Mouse (Mus musculus) midbrain, embryonic 12.5 days (tissue): Measurements from ENCODE around the gene Slc23a4. TPM values are rescaled to one million over a fixed set of nuclear protein-coding genes. Genes with fewer than 3 reads are reported as not detected.

Experiments
- ATAC-seq: fragments of 200-750 bp; cut with Nextera tagmentation; 2 replicates; pipeline ENCODE4 v1.8.0; 2017; ENCODE audit warnings: low read depth, moderate TSS enrichment, moderate library complexity; ENCODE audit not compliant: low FRiP score
- H3K27ac ChIP-seq: fragments of 300-500 bp; sonication (generic); replicated peaks from 2 replicates; pipeline ENCODE4 v1.5.1; 2016; ENCODE audit warnings: mild to moderate bottlenecking
- H3K27me3 ChIP-seq: fragments of 300-500 bp; sonication (generic); 2 replicates; pipeline ENCODE4 v1.6.1; 2016; ENCODE audit warnings: mild to moderate bottlenecking
- H3K36me3 ChIP-seq: fragments of 300-500 bp; sonication (generic); 2 replicates; pipeline ENCODE4 v1.6.1; 2016
- H3K4me1 ChIP-seq: fragments of 300-500 bp; sonication (generic); 2 replicates; pipeline ENCODE4 v1.6.1; 2016
- H3K4me2 ChIP-seq: fragments of 300-500 bp; sonication (generic); replicated peaks from 2 replicates; pipeline ENCODE4 v1.6.1; 2016; ENCODE audit warnings: mild to moderate bottlenecking, moderate library complexity
- H3K4me3 ChIP-seq: fragments of 300-500 bp; sonication (generic); 2 replicates; pipeline ENCODE4 v1.5.1; 2016; ENCODE audit warnings: mild to moderate bottlenecking
- H3K9ac ChIP-seq: fragments of 300-500 bp; sonication (generic); replicated peaks from 2 replicates; pipeline ENCODE4 v1.6.1; 2016; ENCODE audit warnings: mild to moderate bottlenecking, moderate library complexity
- H3K9me3 ChIP-seq: fragments of 300-500 bp; sonication (generic); 2 replicates; pipeline ENCODE4 v1.6.1; 2016; ENCODE audit warnings: mild to moderate bottlenecking
- WGBS: fragments of 180-500 bp; shearing (Covaris S2); methylation state at CpG from one replicate; pipeline ENCODE4 v1.1.7; 2016; 5-methylcytosine and 5-hydroxymethylcytosine counted together
- polyA plus RNA-seq: library from polyadenylated mRNA; unstranded; fragments of >200 nt; fragmentation: Nextera tagmentation; extraction: Ambion mirVana; gene quantifications from 2 replicates; pipeline ENCODE4 v1.2.1, GENCODE M21; 2016

Gene Slc23a4
- polyA plus RNA-seq, 1 experiment from 2014 or later = 0.59 TPM

- Histone ChIP-seq H3K4me3 (no peak overlapping the region), H3K4me2 (no peak overlapping the region), H3K9ac (no peak overlapping the region), H3K9me3 (no peaks in the 10 kb centered on the region), H3K27ac (no peak overlapping the region), H3K27me3 (no peaks in the 10 kb centered on the region), H3K4me1 (0 out of 2 replicates have a peak, but pooled peaks cover 3% of the 10 kb centered on the region), H3K36me3 (no peaks in the 10 kb centered on the region)
- ATAC-seq = no peak
- WGBS = 72% methylated on average over 5 of the region's 5 CpGs
Measured at GRCm38 (mm10) chr6:34936743-34937142, 51.5 kb downstream of the Slc23a4 start.

GRCm38 (mm10) chr6:34932633-34933032, 55.6 kb downstream of the Slc23a4 start:
- Histone ChIP-seq H3K4me1 (no peaks in the 10 kb centered on the region), H3K4me2 (no peak overlapping the region), H3K36me3 (no peaks in the 10 kb centered on the region), H3K9me3 (no peaks in the 10 kb centered on the region), H3K4me3 (no peak overlapping the region), H3K9ac (no peak overlapping the region), H3K27me3 (no peaks in the 10 kb centered on the region), H3K27ac (no peak overlapping the region)
- ATAC-seq = no peak
- 79% methylated on average over 1 of the region's 1 CpGs for WGBS

- no peak overlapping the region for H3K4me2 ChIP-seq
- ATAC-seq = no peak
- H3K27me3 ChIP-seq = no peaks in the 10 kb centered on the region
- no peak overlapping the region for H3K9ac ChIP-seq
- H3K4me1 ChIP-seq = no peaks in the 10 kb centered on the region
- no peak overlapping the region for H3K4me3 ChIP-seq
- no peaks in the 10 kb centered on the region for H3K9me3 ChIP-seq
- H3K27ac ChIP-seq = no peak overlapping the region
- WGBS = 94% methylated on average over 8 of the region's 8 CpGs
- H3K36me3 ChIP-seq = no peaks in the 10 kb centered on the region
Measured at GRCm38 (mm10) chr6:34927594-34927993, 60.6 kb downstream of the Slc23a4 start.

GRCm38 (mm10) chr6:34927156-34927555, 61.0 kb downstream of the Slc23a4 start:
- no peak overlapping the region for H3K4me3 ChIP-seq
- H3K4me2 ChIP-seq = no peak overlapping the region
- no peaks in the 10 kb centered on the region for H3K4me1 ChIP-seq
- no peaks in the 10 kb centered on the region for H3K36me3 ChIP-seq
- no peak overlapping the region for H3K27ac ChIP-seq
- H3K27me3 ChIP-seq = no peaks in the 10 kb centered on the region
- 34% methylated on average over 4 of the region's 4 CpGs for WGBS
- no peaks in the 10 kb centered on the region for H3K9me3 ChIP-seq
- 0 out of 2 replicates have a peak, but pooled peaks have one; percentile 23 for ATAC-seq
- no peak overlapping the region for H3K9ac ChIP-seq

- ATAC-seq = 0 out of 2 replicates have a peak, but pooled peaks have one; percentile 54
- no peaks in the 10 kb centered on the region for H3K27me3 ChIP-seq
- no peak overlapping the region for H3K4me3 ChIP-seq
- H3K4me2 ChIP-seq = no peak overlapping the region
- H3K4me1 ChIP-seq = no peaks in the 10 kb centered on the region
- no peaks in the 10 kb centered on the region for H3K9me3 ChIP-seq
- H3K9ac ChIP-seq = no peak overlapping the region
- H3K27ac ChIP-seq = no peak overlapping the region
- WGBS = 46% methylated on average over 13 of the region's 14 CpGs
- H3K36me3 ChIP-seq = no peaks in the 10 kb centered on the region
Measured at GRCm38 (mm10) chr6:34921941-34922340, 66.3 kb downstream of the Slc23a4 start.

- no peak for ATAC-seq
- H3K9me3 ChIP-seq = no peaks in the 10 kb centered on the region
- no peaks in the 10 kb centered on the region for H3K36me3 ChIP-seq
- no peak overlapping the region for H3K27ac ChIP-seq
- H3K27me3 ChIP-seq = no peaks in the 10 kb centered on the region
- H3K4me2 ChIP-seq = no peak overlapping the region
- no peak overlapping the region for H3K9ac ChIP-seq
- WGBS = 95% methylated on average over 12 of the region's 12 CpGs
- no peak overlapping the region for H3K4me3 ChIP-seq
- H3K4me1 ChIP-seq = no peaks in the 10 kb centered on the region
Measured at GRCm38 (mm10) chr6:34920631-34921030, 67.6 kb downstream of the Slc23a4 start.

- Histone ChIP-seq H3K4me3 (no peak within 1 kb of the TSS), H3K4me1 (no peaks in the 10 kb centered on the region), H3K36me3 (no peaks in the 10 kb centered on the region), H3K27me3 (no peaks in the 10 kb centered on the region), H3K27ac (no peak within 1 kb of the TSS), H3K9ac (no peak within 1 kb of the TSS), H3K9me3 (no peaks in the 10 kb centered on the region), H3K4me2 (no peak within 1 kb of the TSS)
- no peak for ATAC-seq
- 51% methylated on average over 10 of the region's 10 CpGs for whole genome bisulfite sequencing
Measured at GRCm38 (mm10) chr6:34919956-34920355, 68.2 kb downstream of the Slc23a4 start, which contains the start of gene Stra8. Stra8 (plus strand) TSS chr6:34920163.

GRCm38 (mm10) chr6:34919146-34919545, 69.1 kb downstream of the Slc23a4 start:
- Histone ChIP-seq H3K4me3 (no peak overlapping the region), H3K9ac (no peak overlapping the region)
- WGBS = 82% methylated on average over 7 of the region's 7 CpGs

GRCm38 (mm10) chr6:34914462-34914861, 73.7 kb downstream of the Slc23a4 start:
- Histone ChIP-seq H3K27ac (no peak overlapping the region), H3K4me3 (no peak overlapping the region), H3K27me3 (no peaks in the 10 kb centered on the region), H3K4me2 (no peak overlapping the region), H3K36me3 (no peaks in the 10 kb centered on the region), H3K9me3 (no peaks in the 10 kb centered on the region), H3K9ac (no peak overlapping the region), H3K4me1 (peaks cover 7% of the 10 kb centered on the region)
- no peak for ATAC-seq
- WGBS = 79% methylated on average over 3 of the region's 3 CpGs

More at GRCm38 (mm10) chr6:34919146-34919545, 69.1 kb downstream of the Slc23a4 start:
- H3K4me2 ChIP-seq = no peak overlapping the region
- H3K27ac ChIP-seq = no peak overlapping the region
- no peaks in the 10 kb centered on the region for H3K36me3 ChIP-seq
- no peaks in the 10 kb centered on the region for H3K27me3 ChIP-seq
- no peaks in the 10 kb centered on the region for H3K4me1 ChIP-seq
- ATAC-seq = no peak
- H3K9me3 ChIP-seq = no peaks in the 10 kb centered on the region

GRCm38 (mm10) chr6:34913341-34914040, 74.7 kb downstream of the Slc23a4 start:
- H3K9ac ChIP-seq = no peak overlapping the region
- no peak for ATAC-seq
- H3K27me3 ChIP-seq = no peaks in the 10 kb centered on the region
- H3K4me2 ChIP-seq = no peak overlapping the region
- H3K9me3 ChIP-seq = no peaks in the 10 kb centered on the region
- WGBS = 87% methylated on average over 13 of the region's 13 CpGs
- H3K27ac ChIP-seq = no peak overlapping the region
- no peaks in the 10 kb centered on the region for H3K36me3 ChIP-seq
- peaks cover 11% of the 10 kb centered on the region for H3K4me1 ChIP-seq
- H3K4me3 ChIP-seq = no peak overlapping the region

- peak within 1 kb of the TSS; percentile 80 for H3K27ac ChIP-seq
- no peaks in the 10 kb centered on the region for H3K27me3 ChIP-seq
- H3K4me2 ChIP-seq = peak within 1 kb of the TSS; percentile 69
- H3K36me3 ChIP-seq = peaks cover 17% of the 10 kb centered on the region
- under 1% methylated on average over 63 of the region's 64 CpGs for WGBS
- ATAC-seq = peak; percentile 93
- H3K9ac ChIP-seq = peak within 1 kb of the TSS; percentile 71
- peak within 1 kb of the TSS; percentile 75 for H3K4me3 ChIP-seq
- no peaks in the 10 kb centered on the region for H3K9me3 ChIP-seq
- peaks cover 11% of the 10 kb centered on the region for H3K4me1 ChIP-seq
Measured at GRCm38 (mm10) chr6:34910371-34911219, 77.6 kb downstream of the Slc23a4 start, which contains the start of gene Wdr91. Wdr91 (minus strand) TSS chr6:34910876.
